Mouse (Mus musculus) G1E (cell line): ENCODE data around the gene Fam227b.

Experiments used
- CTCF ChIP-seq: IDR thresholded peaks from 2 replicates; pipeline ENCODE4 v1.5.1; 2012; ENCODE audit warnings: low read depth, low read length, inconsistent platforms, mixed read lengths
- GATA1 ChIP-seq: IDR thresholded peaks from 2 replicates; pipeline ENCODE4 v1.6.1; 2012; ENCODE audit warnings: borderline replicate concordance, low read length, inconsistent platforms, mixed read lengths
- POLR2AphosphoS5 ChIP-seq: IDR thresholded peaks from 2 replicates; pipeline ENCODE4 v1.6.1; 2012; ENCODE audit warnings: low read depth, low read length, inconsistent platforms; ENCODE audit not compliant: insufficient replicate concordance
- TAL1 ChIP-seq: conservative IDR thresholded peaks from 2 replicates; pipeline ENCODE4 v1.6.1; 2012; ENCODE audit warnings: low read depth, low read length, inconsistent platforms, mixed read lengths

DNA sequence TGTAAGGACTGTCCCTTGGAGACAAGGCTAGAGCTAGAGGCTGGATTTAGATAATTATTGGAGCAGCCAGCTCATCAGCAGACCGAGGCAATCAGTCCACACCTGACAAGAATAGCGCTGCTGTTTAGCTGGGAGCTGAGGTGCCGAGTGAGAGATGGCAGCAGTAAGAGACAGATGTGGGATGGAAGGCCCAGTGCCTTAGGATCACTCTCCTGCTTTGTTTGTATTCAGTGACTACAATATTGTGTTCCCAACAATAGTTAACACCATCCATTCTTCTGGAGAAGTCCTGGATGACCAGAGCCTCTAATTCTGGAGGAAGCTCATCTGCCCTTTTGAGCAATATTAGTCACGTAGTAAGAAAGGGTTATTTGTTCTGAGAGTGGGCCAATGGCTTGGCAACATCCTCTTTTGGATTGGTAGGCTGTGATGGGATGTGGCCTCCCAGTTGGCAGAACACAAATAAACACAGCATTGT, 112.4 kb downstream of the Fam227b start:
- TF ChIP-seq CTCF (no peak), POLR2AphosphoS5 (no peak), TAL1 (no peak), GATA1 (no peak)
